Mouse (Mus musculus) MEL (cell line): ENCODE measurements around the gene Slfn4.

Source experiments
- CTCF ChIP-seq, 3 experiments: IDR thresholded peaks in 2 of 3; conservative IDR thresholded peaks in 1 of 3; 2 replicates each; pipeline ENCODE4 v1.5.1; 2011 to 2012; ENCODE audit warnings: low read length in 3 of 3, low read depth in 2 of 3, mild to moderate bottlenecking in 2 of 3, improper control_type of control experiment in 1 of 3, inconsistent platforms in 1 of 3, mixed read lengths in 1 of 3, moderate library complexity in 1 of 3; ENCODE audit not compliant: control insufficient read depth in 1 of 3, insufficient read depth in 1 of 3, poor library complexity in 1 of 3, severe bottlenecking in 1 of 3
- EP300 ChIP-seq, 2 experiments: IDR thresholded peaks; 2 replicates each; pipeline ENCODE4 v1.6.1; 2011; ENCODE audit warnings: improper control_type of control experiment in 2 of 2, low read length in 2 of 2, low read depth in 1 of 2, mild to moderate bottlenecking in 1 of 2
- GABPA ChIP-seq: IDR thresholded peaks from 2 replicates; pipeline ENCODE4 v1.6.1; 2012; ENCODE audit warnings: low read depth, mild to moderate bottlenecking, inconsistent platforms, low read length, improper control_type of control experiment, moderate library complexity
- GATA1 ChIP-seq: IDR thresholded peaks from 2 replicates; pipeline ENCODE4 v1.6.1; 2011; ENCODE audit warnings: low read depth, low read length, improper control_type of control experiment
- MAX ChIP-seq: IDR thresholded peaks from 2 replicates; pipeline ENCODE4 v1.6.1; 2011; ENCODE audit warnings: low read length, improper control_type of control experiment
- NELFE ChIP-seq: IDR thresholded peaks from 2 replicates; pipeline ENCODE4 v1.6.1; 2011; ENCODE audit warnings: low read depth, low read length, improper control_type of control experiment
- NRF1 ChIP-seq: IDR thresholded peaks from 2 replicates; pipeline ENCODE4 v1.6.1; 2014; ENCODE audit warnings: low read depth, mild to moderate bottlenecking, inconsistent platforms, low read length, improper control_type of control experiment, moderate library complexity; ENCODE audit not compliant: poor library complexity, insufficient read depth, severe bottlenecking
- POLR2A ChIP-seq, 2 experiments: IDR thresholded peaks; 2 replicates each; pipeline ENCODE4 v1.6.1; 2011 to 2012; ENCODE audit warnings: low read length in 2 of 2, mild to moderate bottlenecking in 2 of 2, control low read depth in 1 of 2, improper control_type of control experiment in 1 of 2, low read depth in 1 of 2, moderate library complexity in 1 of 2; ENCODE audit not compliant: control insufficient read depth in 1 of 2, insufficient read depth in 1 of 2, poor library complexity in 1 of 2
- SIN3A ChIP-seq: IDR thresholded peaks from 2 replicates; pipeline ENCODE4 v1.6.1; 2012; ENCODE audit warnings: low read length, improper control_type of control experiment, inconsistent platforms
- TBP ChIP-seq: IDR thresholded peaks from 2 replicates; pipeline ENCODE4 v1.8.0; 2011; ENCODE audit warnings: low read depth, low read length, improper control_type of control experiment
- TCF12 ChIP-seq: IDR thresholded peaks from 2 replicates; pipeline ENCODE4 v1.6.1; 2014; ENCODE audit warnings: low read depth, mild to moderate bottlenecking, inconsistent platforms, low read length, improper control_type of control experiment, moderate library complexity

- no peak for TF ChIP-seq GATA1
- TF ChIP-seq EP300 (IDR thresholded peaks at IDR 0.05; ENCODE audit: low read depth in 1 of 2, low read length in 2 of 2): no peak
- TF ChIP-seq TCF12: no peak
- no peak; the same call in 1 of the 2 replicates for TF ChIP-seq TBP
- no peak for TF ChIP-seq POLR2A (IDR thresholded peaks at IDR 0.05; ENCODE audit: control insufficient read depth in 1 of 2, insufficient read depth in 1 of 2, low read depth in 1 of 2, low read length in 2 of 2, poor library complexity in 1 of 2)
- no peak for TF ChIP-seq NRF1
- no peak for TF ChIP-seq NELFE
- no peak for TF ChIP-seq CTCF (IDR thresholded peaks at IDR 0.05 in 2 of 3, conservative IDR thresholded peaks at IDR 0.05 in 1 of 3; ENCODE audit: control insufficient read depth in 1 of 3, insufficient read depth in 1 of 3, low read depth in 2 of 3, low read length in 3 of 3, poor library complexity in 1 of 3, severe bottlenecking in 1 of 3)
- no peak for TF ChIP-seq SIN3A
- TF ChIP-seq MAX: no peak
- TF ChIP-seq GABPA: no peak
These were observed 50.5 kb downstream of the Slfn4 start for GRCm38 (mm10) chr11:83225371-83225960.
